Mouse (Mus musculus): Measurements from ENCODE around the gene Htr1d. TPM values are rescaled to one million over a fixed set of nuclear protein-coding genes. Genes with fewer than 3 reads are reported as not detected.
A peak's percentile ranks its signal among the peaks of the same experiment; 100 is the strongest.

Htr1d gene
- 0.32 and 0.41 TPM in 2 replicates for polyA plus RNA-seq (2012; rRNA removed)

GRCm38 (mm10) chr4:136423224-136423623 is at the start of gene Htr1d:
TSS of gene Htr1d (plus strand) at chr4:136423524.
- DNase-seq (ENCODE audit: low read depth), result no peak

- no peak for DNase-seq (ENCODE audit: low read depth)
These were observed 46.3 kb upstream of the Htr1d start for GRCm38 (mm10) chr4:136377001-136377400.

- DNase-seq (ENCODE audit: low read depth), result no peak
These were observed 40.3 kb upstream of the Htr1d start for GRCm38 (mm10) chr4:136383052-136383451.

- DNase-seq (ENCODE audit: low read depth), result no peak
These were observed 39.5 kb upstream of the Htr1d start for GRCm38 (mm10) chr4:136383839-136384238.

GRCm38 (mm10) chr4:136387261-136387660 is 36.1 kb upstream of the Htr1d start:
- no peak for DNase-seq (ENCODE audit: low read depth)

- DNase-seq (ENCODE audit: low read depth), result no peak
These were observed 21.5 kb upstream of the Htr1d start for GRCm38 (mm10) chr4:136401806-136402205.

- no peak for DNase-seq (ENCODE audit: low read depth)
These were observed 15.5 kb upstream of the Htr1d start for GRCm38 (mm10) chr4:136407831-136408230.

GRCm38 (mm10) chr4:136411995-136412765 is 11.1 kb upstream of the Htr1d start:
- DNase-seq (ENCODE audit: low read depth), result no peak

- DNase-seq (ENCODE audit: low read depth), result no peak
These were observed 7.8 kb upstream of the Htr1d start for GRCm38 (mm10) chr4:136415477-136415876.

- no peak for DNase-seq (ENCODE audit: low read depth)
These were observed 4.4 kb upstream of the Htr1d start for GRCm38 (mm10) chr4:136418962-136419361.

- DNase-seq (ENCODE audit: low read depth), result no peak
These were observed 3.9 kb upstream of the Htr1d start for GRCm38 (mm10) chr4:136419386-136419785.

- no peak for DNase-seq (ENCODE audit: low read depth)
These were observed 1.0 kb downstream of the Htr1d start for GRCm38 (mm10) chr4:136424120-136424999.

- no peak for DNase-seq (ENCODE audit: low read depth)
These were observed 1.6 kb downstream of the Htr1d start for GRCm38 (mm10) chr4:136425000-136425288.

GRCm38 (mm10) chr4:136430609-136431375 is 7.5 kb downstream of the Htr1d start:
- peak; percentile 14 for DNase-seq (ENCODE audit: low read depth)

GRCm38 (mm10) chr4:136431376-136431693 is 8.0 kb downstream of the Htr1d start:
- peak; percentile 20 for DNase-seq (ENCODE audit: low read depth)

- DNase-seq (ENCODE audit: low read depth), result peak; percentile 38
These were observed 10.7 kb downstream of the Htr1d start for GRCm38 (mm10) chr4:136434029-136434428.

- peak; percentile 92 for DNase-seq (ENCODE audit: low read depth)
These were observed 15.8 kb downstream of the Htr1d start for GRCm38 (mm10) chr4:136439106-136439505.

- DNase-seq (ENCODE audit: low read depth), result no peak
These were observed 18.2 kb downstream of the Htr1d start for GRCm38 (mm10) chr4:136441354-136442043.

- no peak for DNase-seq (ENCODE audit: low read depth)
These were observed 21.2 kb downstream of the Htr1d start for GRCm38 (mm10) chr4:136444561-136444960.

GRCm38 (mm10) chr4:136449795-136450194 is 26.5 kb downstream of the Htr1d start:
- DNase-seq (ENCODE audit: low read depth), result no peak

- no peak for DNase-seq (ENCODE audit: low read depth)
These were observed 26.9 kb downstream of the Htr1d start for GRCm38 (mm10) chr4:136450271-136450670.

- DNase-seq (ENCODE audit: low read depth), result no peak
These were observed 28.2 kb downstream of the Htr1d start for GRCm38 (mm10) chr4:136451564-136451963.
